8 mouse cellular contexts compared by ENCODE assay signal in genomic region chr11:74895980-74896900, GRCm38 (mm10). TPM values are rescaled to one million over a fixed set of nuclear protein-coding genes. Genes with fewer than 3 reads are reported as not detected.
DNase-seq lines count a peak whose midpoint lies in the region; ATAC-seq and TF ChIP-seq lines count a peak whose summit lies in the region.

No protein-coding gene starts in this region.

- no peaks in the 10 kb centered on the region for H3K27me3 ChIP-seq in Patski
- H3K27me3 ChIP-seq in hindbrain, embryonic 13.5 days, result no peaks in the 10 kb centered on the region

- peak overlapping the region; percentile 90 for H3K9ac ChIP-seq in hindbrain, embryonic 13.5 days

- peaks cover 40% of the 10 kb centered on the region for H3K4me1 ChIP-seq in hindbrain, embryonic 13.5 days (replicated peaks)

- H3K4me2 ChIP-seq in hindbrain, embryonic 13.5 days, result peak overlapping the region; percentile 79

- in situ Hi-C loops in Patski (cut with MboI; ENCODE audit: low pct_unique_long_range_greater_than_20kb), result no loop called here

- under 1% methylated on average over 31 of the region's 55 CpGs for WGBS in hindbrain, embryonic 13.5 days

- H3K9me3 ChIP-seq in hindbrain, embryonic 13.5 days, result no peaks in the 10 kb centered on the region

- peaks cover 19% of the 10 kb centered on the region for H3K36me3 ChIP-seq in hindbrain, embryonic 13.5 days

- peak; percentile 58 for ATAC-seq in Patski
- ATAC-seq in hindbrain, embryonic 13.5 days (ENCODE audit: low FRiP score), result peak; percentile 69

- TF ChIP-seq CTCF in Patski (IDR thresholded peaks at IDR 0.05), result peak; percentile 66

- H3K4me3 ChIP-seq in hindbrain, embryonic 13.5 days, result peak overlapping the region; percentile 86

- CTCF ChIA-PET in Patski (lab: Charles Lee), result interaction anchor here (0.9 to 1.3 kb wide), 8 partner anchors 13 to 54 kb away, joined by 3 to 4 read pairs (median 3); no protein-coding TSS in a partner anchor

- no peak for DNase-seq in Patski (ENCODE audit: low read depth, low spot score)
- peak; percentile 78 for DNase-seq in cerebellum, adult 9-11 months
- peak; percentile 74 to 78 for DNase-seq in frontal cortex, postnatal 10 days (ENCODE audit: low spot score in 2 of 2)
- peak; percentile 45 to 74 for DNase-seq in left cerebral cortex, adult 18-20 months (ENCODE audit: low spot score in 2 of 2)
- peak; percentile 72 to 79 for DNase-seq in lung, postnatal 4 days
- peak; percentile 32 for DNase-seq in retina, postnatal 7 days (ENCODE audit: low read depth, low spot score)
- DNase-seq in urinary bladder, adult 18-20 months (ENCODE audit: low spot score in 2 of 2), result peak; percentile 75 to 83

- POLR2A ChIA-PET in Patski (lab: Charles Lee), result interaction anchor here (0.5 to 2.0 kb wide), 7 partner anchors 20 to 39 kb away, joined by 3 to 8 read pairs (median 3); no protein-coding TSS in a partner anchor

- peak overlapping the region; percentile 95 for H3K27ac ChIP-seq in hindbrain, embryonic 13.5 days

RNA-seq across cellular contexts. Expression of gene Sgsm2, which starts 0.6 kb away (rescaled TPM):
- polyA plus RNA-seq in Patski (2021), result 27.0 TPM
- 17.8 and 19.1 TPM in 2 replicates for polyA plus RNA-seq in hindbrain, embryonic 13.5 days (2015; fragmentation: Nextera tagmentation; extraction: Ambion mirVana)
- 10 to 100 TPM; 85.2 to 93.8 TPM for total RNA-seq in left cerebral cortex, adult 18-20 months (2021)

RNA-seq across cellular contexts. Expression of gene Tsr1, which starts 1.6 kb away (rescaled TPM):
- polyA plus RNA-seq in Patski (2021), result 38.2 TPM
- 29.4 and 29.6 TPM in 2 replicates for polyA plus RNA-seq in hindbrain, embryonic 13.5 days (2015; fragmentation: Nextera tagmentation; extraction: Ambion mirVana)
- total RNA-seq in left cerebral cortex, adult 18-20 months (2021), result 10 to 100 TPM; 29.9 to 31.1 TPM

RNA-seq across cellular contexts. Expression of gene Smg6, which starts 29.4 kb away (rescaled TPM):
- polyA plus RNA-seq in Patski (2021), result 20.5 TPM
- polyA plus RNA-seq in hindbrain, embryonic 13.5 days (2015; fragmentation: Nextera tagmentation; extraction: Ambion mirVana), result 17.8 and 18.4 TPM in 2 replicates
- 10 to 100 TPM; 30.3 to 31.4 TPM for total RNA-seq in left cerebral cortex, adult 18-20 months (2021)

RNA-seq across cellular contexts. Expression of gene Srr, which starts 29.5 kb away (rescaled TPM):
- 28.5 TPM for polyA plus RNA-seq in Patski (2021)
- polyA plus RNA-seq in hindbrain, embryonic 13.5 days (2015; fragmentation: Nextera tagmentation; extraction: Ambion mirVana), result 34.1 and 34.4 TPM in 2 replicates
- total RNA-seq in left cerebral cortex, adult 18-20 months (2021), result 10 to 100 TPM; 78.6 to 83.2 TPM
